Mouse (Mus musculus) naive thymus-derived CD4-positive, alpha-beta T cell, adult 2 months (primary cell): ENCODE data around the gene Scgb2b17.
"Not testable (repeated sequence)": the region's sequence is repeated elsewhere in the genome, so short reads cannot be mapped to it uniquely, and the experiment has no call there.

Experiments
- DNase-seq: peaks from one replicate; pipeline ENCODE4 v3.0.0-alpha.2; 2011; ENCODE audit warnings: low read depth

Gene Scgb2b17

DNA sequence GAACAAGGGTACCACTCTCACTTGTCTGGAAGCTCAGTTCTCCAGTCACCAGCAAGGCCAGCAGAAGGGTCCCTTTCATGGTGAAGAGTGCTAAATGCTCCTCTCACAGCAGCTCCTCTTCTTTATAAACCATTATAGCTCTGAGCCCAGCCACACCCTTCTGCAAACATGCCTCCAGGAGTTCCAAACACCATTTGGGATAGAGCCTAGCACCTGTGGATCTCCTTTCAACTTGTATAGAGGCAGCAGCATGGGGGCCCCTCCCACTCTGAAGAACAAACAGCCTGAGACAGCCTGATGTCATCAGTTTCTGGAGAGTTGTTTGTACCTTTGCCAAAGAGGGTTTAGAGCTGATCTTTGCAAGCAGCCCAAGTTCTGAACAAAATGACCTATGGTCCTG lies at the start of gene Scgb2b17:
Gene Scgb2b17 (minus strand): TSS at position 101 of the 400 bp plus-strand sequence.
- DNase-seq: not testable (repeated sequence)

DNA sequence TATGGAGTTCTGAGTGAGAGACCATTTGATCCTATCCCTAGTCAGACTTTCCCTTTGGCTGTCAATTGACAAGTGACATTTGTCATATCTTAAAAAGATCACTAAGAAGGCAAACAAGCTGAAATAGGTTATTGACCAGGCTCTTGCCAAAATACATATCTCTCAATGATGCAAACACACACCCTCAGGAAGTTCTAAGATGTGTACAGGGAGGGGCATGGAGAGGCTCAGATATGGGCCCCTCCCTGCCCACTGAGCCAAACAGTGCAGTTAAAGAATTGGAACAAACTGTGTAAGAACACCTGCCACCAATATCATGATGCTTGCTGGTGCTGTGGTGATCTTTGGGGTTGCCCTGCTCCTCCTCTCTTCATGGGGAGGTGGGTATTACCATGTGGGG lies 6.8 kb upstream of the Scgb2b17 start, which contains the start of gene Scgb1b17:
Gene Scgb1b17 (plus strand): TSS at position 301 of the 400 bp plus-strand sequence.
- not testable (repeated sequence) for DNase-seq
